Mouse (Mus musculus) liver, embryonic 14.5 days (tissue): ENCODE measurements around the gene Hivep2. TPM values are rescaled to one million over a fixed set of nuclear protein-coding genes. Genes with fewer than 3 reads are reported as not detected.

Source experiments
- ATAC-seq: fragments of 200-750 bp; cut with Nextera tagmentation; 2 replicates; pipeline ENCODE4 v1.8.0; 2017; ENCODE audit warnings: moderate number of reproducible peaks, mild to moderate bottlenecking, moderate library complexity; ENCODE audit not compliant: insufficient read depth
- DNase-seq, 3 experiments: peaks; one replicate each; pipeline ENCODE4 v3.0.0-alpha.2; 2012 to 2013; ENCODE audit warnings: low read depth in 3 of 3, low spot score in 3 of 3
- H3K27ac ChIP-seq: fragments of 300-500 bp; sonication (generic); 2 replicates; pipeline ENCODE4 v1.5.1; 2014; ENCODE audit warnings: moderate library complexity, mild to moderate bottlenecking, control low read depth, inconsistent platforms
- H3K27me3 ChIP-seq: fragments of 300-500 bp; sonication (generic); 2 replicates; pipeline ENCODE4 v1.6.1; 2014; ENCODE audit warnings: mild to moderate bottlenecking, low read length, moderate library complexity; ENCODE audit not compliant: control insufficient read depth, insufficient read depth
- H3K36me3 ChIP-seq: fragments of 300-500 bp; sonication (generic); replicated peaks from 2 replicates; pipeline ENCODE4 v1.6.1; 2014; ENCODE audit warnings: low read depth; ENCODE audit not compliant: control insufficient read depth, insufficient read depth
- H3K4me1 ChIP-seq, 2 experiments: fragments of 200-500 bp in 1 of 2; fragments of 300-500 bp in 1 of 2; sonication (generic) in 1 of 2; replicated peaks; 2 replicates each; pipeline ENCODE4 v1.6.1; 2012 to 2014; ENCODE audit warnings: antibody characterized with exemption in 1 of 2, inconsistent platforms in 1 of 2, low read length in 1 of 2; ENCODE audit not compliant: control insufficient read depth in 2 of 2, insufficient read depth in 2 of 2
- H3K4me2 ChIP-seq: fragments of 300-500 bp; sonication (generic); 2 replicates; pipeline ENCODE4 v1.6.1; 2014; ENCODE audit warnings: low read depth, mild to moderate bottlenecking, control low read depth, moderate library complexity
- H3K4me3 ChIP-seq, 2 experiments: fragments of 200-500 bp in 1 of 2; fragments of 300-500 bp in 1 of 2; sonication (generic) in 1 of 2; 2 replicates each; pipeline ENCODE4 v1.5.1; 2012 to 2014; ENCODE audit warnings: low read depth in 2 of 2, low read length in 2 of 2, mild to moderate bottlenecking in 2 of 2, control low read depth in 1 of 2, inconsistent platforms in 1 of 2, moderate library complexity in 1 of 2; ENCODE audit not compliant: insufficient read depth in 1 of 2
- H3K9ac ChIP-seq: fragments of 300-500 bp; sonication (generic); replicated peaks from 2 replicates; pipeline ENCODE4 v1.6.1; 2014; ENCODE audit warnings: mild to moderate bottlenecking, control low read depth, moderate library complexity
- H3K9me3 ChIP-seq: fragments of 300-500 bp; sonication (generic); 2 replicates; pipeline ENCODE4 v1.6.1; 2016; ENCODE audit warnings: low read length, mixed read lengths; ENCODE audit not compliant: control insufficient read depth
- CTCF ChIP-seq: IDR thresholded peaks from 2 replicates; pipeline ENCODE4 v1.5.1; 2016; ENCODE audit warnings: antibody characterized with exemption, low read depth, control low read depth
- EP300 ChIP-seq: IDR thresholded peaks from 2 replicates; pipeline ENCODE4 v1.6.1; 2016; ENCODE audit warnings: antibody characterized with exemption, low read depth
- WGBS: fragments of 180-500 bp; shearing (Covaris S2); extraction: QIAGEN DNeasy Blood & Tissue Kit; methylation state at CpG from one replicate; pipeline ENCODE4 v1.1.7; 2014; ENCODE audit not compliant: insufficient replicate concordance; 5-methylcytosine and 5-hydroxymethylcytosine counted together
- polyA plus RNA-seq, 2 experiments: library from polyadenylated mRNA; depleted of rRNA in 1 of 2; stranded (reverse) in 1 of 2; unstranded in 1 of 2; fragments of >200 nt; fragmentation: Nextera tagmentation in 1 of 2; extraction: Ambion mirVana in 1 of 2; gene quantifications; 2 replicates each; pipeline versions ENCODE4 v1.2.1 to v1.2.3; 2012 to 2014

Gene Hivep2
- polyA plus RNA-seq, 2 experiments, result 0.32 to 0.33 TPM

GRCm38 (mm10) chr10:14048916-14049445 is 83.1 kb downstream of the Hivep2 start:
- H3K9me3 ChIP-seq, result no peaks in the 10 kb centered on the region
- 67% methylated on average over 10 of the region's 10 CpGs for WGBS
- TF ChIP-seq CTCF (no peak), EP300 (no peak)
- H3K4me1 ChIP-seq, result peaks cover 0 to 4% of the 10 kb centered on the region in 2 experiments; a peak in 1 of 4 replicates
- no peaks in the 10 kb centered on the region for H3K27me3 ChIP-seq
- no peak overlapping the region for H3K27ac ChIP-seq
- H3K9ac ChIP-seq, result no peak overlapping the region
- no peaks in the 10 kb centered on the region for H3K36me3 ChIP-seq
- ATAC-seq (no peak), DNase-seq (no peak)
- no peak overlapping the region for H3K4me3 ChIP-seq
- H3K4me2 ChIP-seq, result no peak overlapping the region

DNA sequence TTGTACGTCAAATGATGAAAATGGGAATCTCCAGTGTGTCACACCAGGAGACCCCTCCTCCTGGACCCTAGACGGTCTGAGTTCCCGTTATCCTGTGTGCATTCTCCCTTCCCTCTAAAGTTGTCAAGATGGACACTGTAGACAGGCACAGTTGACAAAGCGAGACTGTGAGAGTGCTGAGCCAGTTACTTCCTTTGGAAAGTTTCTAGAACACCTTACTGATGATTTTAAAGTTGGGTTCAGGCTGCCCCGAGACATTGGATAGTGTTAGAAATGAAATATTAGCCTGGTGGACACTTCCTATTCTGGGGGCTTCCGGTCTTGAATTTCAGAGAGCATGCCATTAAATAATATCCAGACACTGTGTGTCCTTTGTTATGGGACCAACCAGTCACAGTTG is 83.8 kb downstream of the Hivep2 start:
- WGBS, result 65% methylated on average over 6 of the region's 6 CpGs
- no peaks in the 10 kb centered on the region for H3K27me3 ChIP-seq
- no peak for TF ChIP-seq CTCF
- TF ChIP-seq EP300, result no peak
- ATAC-seq (no peak), DNase-seq (no peak)
- no peak overlapping the region for H3K4me3 ChIP-seq
- H3K36me3 ChIP-seq, result no peaks in the 10 kb centered on the region
- peaks cover 0 to 4% of the 10 kb centered on the region in 2 experiments; a peak in 1 of 4 replicates for H3K4me1 ChIP-seq
- H3K9me3 ChIP-seq, result no peaks in the 10 kb centered on the region
- no peak overlapping the region for H3K4me2 ChIP-seq
- H3K9ac ChIP-seq, result no peak overlapping the region
- H3K27ac ChIP-seq, result no peak overlapping the region

DNA sequence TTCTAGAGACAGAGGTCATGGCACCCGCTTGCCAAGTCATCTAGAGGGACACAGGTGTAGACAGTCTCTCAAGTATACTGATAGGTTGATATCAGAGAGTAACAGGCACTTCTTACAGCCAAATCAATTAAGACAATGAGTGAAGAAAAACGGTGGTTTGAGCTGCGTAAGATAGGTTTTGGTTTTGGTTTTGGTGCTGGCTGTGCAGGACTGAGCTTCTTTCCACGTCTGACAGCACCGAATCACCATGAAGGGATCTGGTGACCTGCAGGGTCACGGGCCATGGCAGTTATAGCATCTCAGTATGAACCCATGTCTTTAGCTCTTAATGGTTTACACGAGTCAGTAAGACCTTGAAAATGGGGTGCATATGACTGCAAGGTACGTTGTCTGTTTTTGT is 84.7 kb downstream of the Hivep2 start:
- H3K4me3 ChIP-seq, result no peak overlapping the region
- H3K9me3 ChIP-seq, result no peaks in the 10 kb centered on the region
- WGBS, result 58% methylated on average over 8 of the region's 8 CpGs
- H3K4me1 ChIP-seq, result peaks cover 0 to 3% of the 10 kb centered on the region in 2 experiments; a peak in 1 of 4 replicates
- H3K27me3 ChIP-seq, result no peaks in the 10 kb centered on the region
- H3K36me3 ChIP-seq, result no peaks in the 10 kb centered on the region
- ATAC-seq, result no peak
- no peak overlapping the region for H3K9ac ChIP-seq
- H3K27ac ChIP-seq, result no peak overlapping the region
- no peak overlapping the region for H3K4me2 ChIP-seq
- no peak for DNase-seq
- TF ChIP-seq CTCF (no peak), EP300 (no peak)

DNA sequence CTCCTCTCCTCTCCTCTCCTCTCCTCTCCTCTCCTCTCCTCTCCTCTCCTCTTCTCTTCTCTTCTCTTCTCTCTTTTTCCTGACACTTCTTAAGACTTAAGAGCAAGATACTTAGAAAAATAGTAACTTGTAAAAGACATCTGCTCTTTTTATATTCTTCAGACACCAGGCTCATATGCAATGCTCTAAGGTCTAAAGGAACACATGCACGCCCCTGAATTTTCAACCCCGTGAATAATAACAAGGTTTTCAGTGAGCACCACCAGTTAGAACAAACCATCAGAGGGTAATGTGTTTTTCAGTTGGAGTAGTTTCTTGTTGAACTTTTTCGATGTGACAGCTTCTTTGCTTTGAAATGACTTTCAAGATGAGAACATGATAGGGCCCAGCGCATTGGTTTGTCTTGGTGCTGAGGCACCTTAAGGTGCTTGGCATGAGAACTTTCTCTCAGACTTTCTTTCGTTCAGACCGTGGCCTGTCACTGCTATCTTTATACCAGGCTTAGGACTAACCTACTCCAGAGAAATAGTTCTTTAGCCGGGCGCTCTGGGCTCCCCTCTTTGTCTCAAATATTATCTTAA is 86.3 kb downstream of the Hivep2 start:
- Histone ChIP-seq H3K9me3 (no peaks in the 10 kb centered on the region), H3K27me3 (no peaks in the 10 kb centered on the region), H3K4me2 (no peak overlapping the region), H3K4me3 (no peak overlapping the region), H3K4me1 (no peaks in the 10 kb centered on the region), H3K36me3 (no peaks in the 10 kb centered on the region), H3K9ac (no peak overlapping the region), H3K27ac (no peak overlapping the region)
- WGBS, result 67% methylated on average over 8 of the region's 8 CpGs
- ATAC-seq, result no peak
- DNase-seq, result no peak
- no peak for TF ChIP-seq CTCF
- no peak for TF ChIP-seq EP300

DNA sequence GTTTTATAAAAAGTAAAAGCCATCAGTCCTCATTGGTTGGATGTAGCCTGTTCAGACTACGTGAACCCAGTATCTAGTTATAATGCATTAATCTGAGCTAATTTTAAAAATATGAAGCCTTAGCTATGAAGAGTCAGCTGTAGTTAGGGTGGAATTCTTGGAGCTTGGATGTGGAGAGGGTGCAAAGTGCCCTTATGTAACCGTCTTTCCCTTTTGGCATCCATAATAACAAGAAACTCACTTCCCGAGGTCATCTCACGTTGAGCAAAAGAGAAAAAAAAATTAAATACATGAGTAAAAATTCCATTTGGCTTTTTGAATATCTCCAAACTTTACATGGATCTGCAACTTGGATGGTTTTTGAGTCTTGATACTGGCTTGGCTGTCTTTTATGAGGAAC is 89.0 kb downstream of the Hivep2 start:
- Histone ChIP-seq H3K27ac (no peak overlapping the region), H3K27me3 (no peaks in the 10 kb centered on the region), H3K4me3 (no peak overlapping the region), H3K4me2 (no peak overlapping the region), H3K9me3 (no peaks in the 10 kb centered on the region), H3K4me1 (no peaks in the 10 kb centered on the region), H3K36me3 (no peaks in the 10 kb centered on the region), H3K9ac (no peak overlapping the region)
- DNase-seq (no peak), ATAC-seq (no peak)
- WGBS, result 69% methylated on average over 4 of the region's 4 CpGs
- TF ChIP-seq CTCF, result no peak
- no peak for TF ChIP-seq EP300
